Mouse (Mus musculus) intestine, embryonic 15.5 days (tissue): ENCODE data around the gene Atrnl1. TPM values are rescaled to one million over a fixed set of nuclear protein-coding genes. Genes with fewer than 3 reads are reported as not detected.
A peak's percentile ranks its signal among the peaks of the same experiment; 100 is the strongest.

Source experiments
- ATAC-seq: fragments of 200-750 bp; cut with Nextera tagmentation; 2 replicates; pipeline ENCODE4 v1.8.0; 2017; ENCODE audit warnings: moderate TSS enrichment, moderate library complexity
- H3K27ac ChIP-seq: fragments of 300-500 bp; sonication (generic); 2 replicates; pipeline ENCODE4 v1.5.1; 2015; ENCODE audit warnings: mild to moderate bottlenecking, inconsistent platforms
- H3K27me3 ChIP-seq: fragments of 300-500 bp; sonication (generic); replicated peaks from 2 replicates; pipeline ENCODE4 v1.6.1; 2015; ENCODE audit warnings: inconsistent platforms
- H3K36me3 ChIP-seq: fragments of 300-500 bp; sonication (generic); 2 replicates; pipeline ENCODE4 v1.6.1; 2015; ENCODE audit warnings: inconsistent platforms
- H3K4me1 ChIP-seq: fragments of 300-500 bp; sonication (generic); replicated peaks from 2 replicates; pipeline ENCODE4 v1.6.1; 2015; ENCODE audit warnings: inconsistent platforms
- H3K4me2 ChIP-seq: fragments of 300-500 bp; sonication (generic); replicated peaks from 2 replicates; pipeline ENCODE4 v1.6.1; 2015; ENCODE audit warnings: mild to moderate bottlenecking, inconsistent platforms
- H3K4me3 ChIP-seq: fragments of 300-500 bp; sonication (generic); replicated peaks from 2 replicates; pipeline ENCODE4 v1.5.1; 2015; ENCODE audit warnings: inconsistent platforms
- H3K9ac ChIP-seq: fragments of 300-500 bp; sonication (generic); 2 replicates; pipeline ENCODE4 v1.6.1; 2015; ENCODE audit warnings: inconsistent platforms
- H3K9me3 ChIP-seq: fragments of 300-500 bp; sonication (generic); 2 replicates; pipeline ENCODE4 v1.6.1; 2016; ENCODE audit warnings: inconsistent platforms
- WGBS: fragments of 180-500 bp; shearing (Covaris S2); methylation state at CpG from one replicate; pipeline ENCODE4 v1.1.7; 2015; 5-methylcytosine and 5-hydroxymethylcytosine counted together
- polyA plus RNA-seq: library from polyadenylated mRNA; unstranded; fragments of >200 nt; fragmentation: Nextera tagmentation; extraction: Ambion mirVana; gene quantifications from 2 replicates; pipeline ENCODE4 v1.2.1, GENCODE M21; 2015

The Atrnl1 gene
- polyA plus RNA-seq, 1 experiment from 2014 or later = 4.6 TPM

DNA sequence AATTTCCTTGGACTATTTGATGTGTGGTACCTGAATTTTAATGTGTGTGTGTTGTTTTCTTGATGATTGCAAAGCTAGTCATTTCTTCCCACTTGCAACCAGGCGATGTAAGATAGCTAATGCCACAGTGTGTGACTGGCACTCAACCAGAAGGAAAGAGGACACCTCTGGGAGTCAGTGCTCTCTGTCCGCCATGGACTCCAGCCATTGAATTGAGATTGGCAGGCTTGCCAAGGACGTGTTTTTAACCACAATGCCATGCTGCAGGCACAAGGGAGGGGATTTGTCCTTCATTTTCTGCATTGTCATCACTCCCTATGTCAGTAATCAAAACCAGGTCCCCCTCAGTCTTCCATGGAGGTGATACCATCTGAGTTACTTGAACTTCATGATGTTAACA lies 126.6 kb downstream of the Atrnl1 start:
- Histone ChIP-seq H3K9ac (no peak overlapping the region), H3K27me3 (no peaks in the 10 kb centered on the region), H3K36me3 (no peaks in the 10 kb centered on the region), H3K4me3 (no peak overlapping the region), H3K9me3 (no peaks in the 10 kb centered on the region), H3K27ac (no peak overlapping the region), H3K4me1 (no peaks in the 10 kb centered on the region), H3K4me2 (no peak overlapping the region)
- whole genome bisulfite sequencing = 95% methylated on average over 3 of the region's 3 CpGs
- no peak for ATAC-seq

GRCm38 (mm10) chr19:57745579-57745978 lies 134.7 kb downstream of the Atrnl1 start:
- ATAC-seq = 0 out of 2 replicates have a peak, but pooled peaks have one; percentile 15
- Histone ChIP-seq H3K4me3 (no peak overlapping the region), H3K4me2 (no peak overlapping the region), H3K9ac (no peak overlapping the region), H3K9me3 (no peaks in the 10 kb centered on the region), H3K27me3 (no peaks in the 10 kb centered on the region), H3K4me1 (no peaks in the 10 kb centered on the region), H3K36me3 (no peaks in the 10 kb centered on the region), H3K27ac (no peak overlapping the region)
- WGBS = 42% methylated on average over 9 of the region's 9 CpGs

GRCm38 (mm10) chr19:57746553-57746952 lies 135.7 kb downstream of the Atrnl1 start:
- ATAC-seq = no peak
- no peaks in the 10 kb centered on the region for H3K9me3 ChIP-seq
- H3K27ac ChIP-seq = no peak overlapping the region
- no peaks in the 10 kb centered on the region for H3K27me3 ChIP-seq
- H3K9ac ChIP-seq = no peak overlapping the region
- no peak overlapping the region for H3K4me3 ChIP-seq
- no peak overlapping the region for H3K4me2 ChIP-seq
- no peaks in the 10 kb centered on the region for H3K36me3 ChIP-seq
- H3K4me1 ChIP-seq = no peaks in the 10 kb centered on the region
- WGBS = 85% methylated on average over 11 of the region's 11 CpGs

DNA sequence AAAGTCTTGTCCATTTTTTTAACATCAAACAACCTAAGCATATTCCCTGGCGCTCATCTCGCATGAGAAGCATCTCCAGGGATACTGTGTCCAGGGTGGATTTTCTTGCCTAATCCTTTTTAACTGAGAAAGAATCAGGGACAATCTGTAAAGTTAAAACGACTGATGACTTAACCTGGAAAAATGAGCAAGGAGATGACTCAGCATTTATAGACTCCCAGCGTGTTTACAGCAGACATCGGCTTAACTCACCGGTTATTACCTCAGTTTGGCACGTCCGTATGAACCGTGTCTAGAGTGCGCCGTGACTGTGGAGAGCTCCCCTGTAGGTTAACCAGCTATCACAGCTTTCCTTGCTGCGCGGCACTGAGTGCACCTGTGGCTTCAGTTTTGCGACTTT lies 141.4 kb downstream of the Atrnl1 start:
- H3K36me3 ChIP-seq = no peaks in the 10 kb centered on the region
- no peaks in the 10 kb centered on the region for H3K4me1 ChIP-seq
- no peaks in the 10 kb centered on the region for H3K27me3 ChIP-seq
- 89% methylated on average over 14 of the region's 14 CpGs for WGBS
- H3K9me3 ChIP-seq = no peaks in the 10 kb centered on the region
- H3K4me3 ChIP-seq = no peak overlapping the region
- no peak overlapping the region for H3K9ac ChIP-seq
- H3K4me2 ChIP-seq = no peak overlapping the region
- no peak overlapping the region for H3K27ac ChIP-seq
- ATAC-seq = no peak

GRCm38 (mm10) chr19:57762526-57762925 lies 151.7 kb downstream of the Atrnl1 start:
- Histone ChIP-seq H3K27me3 (no peaks in the 10 kb centered on the region), H3K9ac (no peak overlapping the region), H3K27ac (no peak overlapping the region), H3K36me3 (0 out of 2 replicates have a peak, but pooled peaks cover 3% of the 10 kb centered on the region), H3K4me3 (no peak overlapping the region), H3K9me3 (no peaks in the 10 kb centered on the region), H3K4me2 (no peak overlapping the region), H3K4me1 (no peaks in the 10 kb centered on the region)
- no peak for ATAC-seq
- WGBS = 94% methylated on average over 2 of the region's 2 CpGs

GRCm38 (mm10) chr19:57764576-57765371 lies 153.9 kb downstream of the Atrnl1 start:
- no peak for ATAC-seq
- no peak overlapping the region for H3K4me3 ChIP-seq
- no peak overlapping the region for H3K9ac ChIP-seq
- 88% methylated on average over 16 of the region's 16 CpGs for WGBS
- no peaks in the 10 kb centered on the region for H3K4me1 ChIP-seq
- H3K4me2 ChIP-seq = no peak overlapping the region
- H3K36me3 ChIP-seq = 0 out of 2 replicates have a peak, but pooled peaks cover 3% of the 10 kb centered on the region
- no peaks in the 10 kb centered on the region for H3K27me3 ChIP-seq
- no peak overlapping the region for H3K27ac ChIP-seq
- no peaks in the 10 kb centered on the region for H3K9me3 ChIP-seq

GRCm38 (mm10) chr19:57767051-57767450 lies 156.2 kb downstream of the Atrnl1 start:
- no peak for ATAC-seq
- no peaks in the 10 kb centered on the region for H3K27me3 ChIP-seq
- H3K9ac ChIP-seq = no peak overlapping the region
- 60% methylated on average over 2 of the region's 2 CpGs for WGBS
- H3K9me3 ChIP-seq = no peaks in the 10 kb centered on the region
- no peak overlapping the region for H3K4me3 ChIP-seq
- H3K36me3 ChIP-seq = no peaks in the 10 kb centered on the region
- H3K27ac ChIP-seq = no peak overlapping the region
- H3K4me1 ChIP-seq = no peaks in the 10 kb centered on the region
- H3K4me2 ChIP-seq = no peak overlapping the region

GRCm38 (mm10) chr19:57768661-57769060 lies 157.8 kb downstream of the Atrnl1 start:
- no peaks in the 10 kb centered on the region for H3K4me1 ChIP-seq
- WGBS = 88% methylated on average over 11 of the region's 11 CpGs
- H3K27ac ChIP-seq = no peak overlapping the region
- no peak overlapping the region for H3K9ac ChIP-seq
- no peaks in the 10 kb centered on the region for H3K27me3 ChIP-seq
- no peaks in the 10 kb centered on the region for H3K36me3 ChIP-seq
- H3K4me2 ChIP-seq = no peak overlapping the region
- H3K4me3 ChIP-seq = no peak overlapping the region
- ATAC-seq = no peak
- no peaks in the 10 kb centered on the region for H3K9me3 ChIP-seq

- Histone ChIP-seq H3K9ac (no peak overlapping the region), H3K27ac (no peak overlapping the region), H3K4me3 (no peak overlapping the region), H3K4me2 (no peak overlapping the region), H3K27me3 (no peaks in the 10 kb centered on the region), H3K4me1 (no peaks in the 10 kb centered on the region), H3K36me3 (no peaks in the 10 kb centered on the region), H3K9me3 (no peaks in the 10 kb centered on the region)
- WGBS = 83% methylated on average over 3 of the region's 3 CpGs
- no peak for ATAC-seq
Measured at GRCm38 (mm10) chr19:57782366-57783089, 171.7 kb downstream of the Atrnl1 start.

- H3K9me3 ChIP-seq = no peaks in the 10 kb centered on the region
- 79% methylated on average over 5 of the region's 5 CpGs for WGBS
- H3K9ac ChIP-seq = no peak overlapping the region
- no peaks in the 10 kb centered on the region for H3K36me3 ChIP-seq
- ATAC-seq = no peak
- H3K4me1 ChIP-seq = no peaks in the 10 kb centered on the region
- H3K27ac ChIP-seq = no peak overlapping the region
- no peak overlapping the region for H3K4me3 ChIP-seq
- H3K4me2 ChIP-seq = no peak overlapping the region
- H3K27me3 ChIP-seq = no peaks in the 10 kb centered on the region
Measured at GRCm38 (mm10) chr19:57786699-57787098, 175.9 kb downstream of the Atrnl1 start.

GRCm38 (mm10) chr19:57802207-57802606 lies 191.4 kb downstream of the Atrnl1 start:
- no peak overlapping the region for H3K27ac ChIP-seq
- no peaks in the 10 kb centered on the region for H3K36me3 ChIP-seq
- no peak for ATAC-seq
- H3K4me3 ChIP-seq = no peak overlapping the region
- no peaks in the 10 kb centered on the region for H3K27me3 ChIP-seq
- 56% methylated on average over 9 of the region's 9 CpGs for WGBS
- H3K4me1 ChIP-seq = no peaks in the 10 kb centered on the region
- no peak overlapping the region for H3K9ac ChIP-seq
- H3K9me3 ChIP-seq = no peaks in the 10 kb centered on the region
- no peak overlapping the region for H3K4me2 ChIP-seq

DNA sequence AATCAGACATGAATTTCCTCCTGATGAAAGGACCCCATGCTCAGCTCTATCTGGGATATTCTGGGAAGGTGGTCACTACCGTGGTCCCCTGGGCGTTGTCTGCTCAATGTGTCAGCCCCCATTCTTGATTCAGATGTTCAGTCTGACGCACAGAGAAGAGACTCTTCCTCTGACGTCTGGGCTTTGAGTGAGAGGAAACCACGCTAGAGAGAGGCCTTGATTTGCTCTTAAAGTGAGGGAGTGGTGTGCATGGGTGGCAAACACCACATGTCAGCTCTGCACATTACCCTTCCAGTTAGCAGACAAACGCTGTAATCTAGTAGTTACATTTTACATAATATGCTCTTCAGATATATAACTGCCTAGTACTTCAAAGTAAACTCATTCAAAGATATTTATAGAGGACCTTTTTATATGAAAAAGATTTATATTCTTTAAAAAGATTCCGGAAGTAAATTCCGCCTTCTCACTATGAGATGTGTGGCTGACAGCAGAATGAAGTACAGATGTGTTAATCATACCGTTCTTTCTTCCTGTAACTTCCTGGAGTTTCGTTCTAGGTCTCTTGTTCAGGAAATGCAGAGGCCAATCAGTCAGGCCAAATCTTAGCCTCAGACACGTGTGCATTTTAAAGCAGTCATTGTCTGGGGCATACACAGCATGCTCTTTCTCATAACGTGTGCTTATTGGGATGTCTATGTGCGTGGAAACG lies 192.1 kb downstream of the Atrnl1 start:
- Histone ChIP-seq H3K27me3 (no peaks in the 10 kb centered on the region), H3K36me3 (no peaks in the 10 kb centered on the region), H3K4me3 (no peak overlapping the region), H3K27ac (no peak overlapping the region; the same call in 1 of the 2 replicates), H3K9me3 (no peaks in the 10 kb centered on the region), H3K4me1 (no peaks in the 10 kb centered on the region), H3K9ac (no peak overlapping the region), H3K4me2 (no peak overlapping the region)
- whole genome bisulfite sequencing = 50% methylated on average over 14 of the region's 14 CpGs
- no peak for ATAC-seq
